Mouse (Mus musculus) cerebellum, adult 18-20 months (tissue): ENCODE measurements around the gene Stk19.

Experiments
- DNase-seq, 2 experiments: peaks; one replicate each; pipeline ENCODE4 v3.0.0; 2021

Gene Stk19

DNA sequence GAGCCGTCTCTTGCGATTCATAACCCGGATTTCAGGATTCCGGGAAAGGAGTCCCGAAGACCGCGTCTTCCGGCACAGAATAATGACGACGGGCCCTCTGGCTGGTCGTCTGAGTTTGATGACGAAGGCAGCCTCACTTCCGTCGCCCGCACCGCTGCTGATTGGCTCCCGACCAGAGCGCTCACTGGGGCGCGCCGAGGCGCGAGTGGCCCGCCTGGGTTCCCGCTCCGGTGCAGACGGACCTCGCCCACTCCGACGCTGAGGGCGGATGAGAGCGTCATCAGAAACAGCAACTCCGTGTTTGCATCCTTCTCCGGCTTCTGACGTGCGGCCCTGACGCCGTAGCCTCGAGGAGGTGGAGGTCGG lies at the start of gene Stk19, which contains the start of gene Dxo:
Gene Stk19 (minus strand): TSS at position 90 of the 366 bp plus-strand sequence.
Gene Dxo (plus strand): TSS at position 164 of the 366 bp plus-strand sequence.
- peak; percentile 95 to 96 for DNase-seq

DNA sequence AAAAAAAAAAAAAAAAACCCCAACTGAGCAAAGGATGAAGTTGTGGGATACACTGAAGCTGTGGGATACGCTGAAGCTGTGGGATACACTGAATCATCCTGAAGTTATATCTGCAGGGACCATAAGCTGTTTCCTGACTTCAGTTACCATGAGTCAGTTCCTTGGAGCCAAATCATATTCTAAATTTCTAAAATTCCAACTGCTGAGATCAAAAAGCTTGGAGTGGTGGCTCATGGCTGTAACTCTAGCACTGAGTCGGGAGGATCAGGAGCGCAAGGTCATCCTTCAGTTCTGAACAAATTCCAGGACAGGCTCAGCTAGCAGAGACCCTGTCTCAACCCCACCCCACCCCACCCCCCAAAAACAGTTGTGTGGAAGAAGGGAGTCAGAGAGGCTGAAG lies 48.9 kb upstream of the Stk19 start:
- DNase-seq: no peak

DNA sequence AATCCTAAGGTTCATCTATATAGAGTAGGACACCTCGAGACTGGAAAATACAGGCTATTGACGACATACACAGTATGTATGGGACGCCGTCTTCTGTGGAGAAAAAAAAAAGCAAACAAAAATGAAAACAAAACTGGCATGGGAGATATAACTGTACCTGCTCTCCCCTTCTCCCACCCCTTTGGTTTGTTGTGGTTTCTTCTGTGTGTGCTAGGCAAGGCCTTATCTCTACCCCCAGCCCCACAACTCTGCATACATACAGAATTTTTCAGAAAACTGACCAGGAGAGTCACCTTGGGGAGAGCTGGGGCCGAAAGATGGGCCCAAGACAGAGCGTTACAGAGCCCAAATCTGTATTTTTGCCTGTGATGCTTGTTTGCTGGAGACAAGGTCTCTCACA lies 48.0 kb upstream of the Stk19 start:
- no peak for DNase-seq

DNA sequence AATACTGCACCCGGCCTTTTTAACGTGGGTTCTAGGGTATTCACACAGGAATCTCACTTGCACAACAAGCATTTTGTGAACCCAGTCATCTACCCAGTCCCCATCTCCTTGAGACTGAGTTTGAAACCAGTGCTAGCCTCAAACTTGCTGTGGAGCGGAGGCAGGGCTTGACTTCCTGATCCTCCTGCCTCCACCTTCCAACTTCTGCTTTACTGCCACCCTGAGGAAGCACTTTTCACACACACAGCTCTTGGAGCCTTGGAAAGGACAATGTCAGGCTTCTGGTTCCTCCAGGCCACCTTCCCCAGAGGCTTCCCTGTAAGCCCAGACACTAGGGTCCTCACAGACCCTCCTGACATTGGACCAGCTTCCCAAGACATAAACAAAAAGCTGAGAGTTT lies 46.6 kb upstream of the Stk19 start:
- no peak for DNase-seq

DNA sequence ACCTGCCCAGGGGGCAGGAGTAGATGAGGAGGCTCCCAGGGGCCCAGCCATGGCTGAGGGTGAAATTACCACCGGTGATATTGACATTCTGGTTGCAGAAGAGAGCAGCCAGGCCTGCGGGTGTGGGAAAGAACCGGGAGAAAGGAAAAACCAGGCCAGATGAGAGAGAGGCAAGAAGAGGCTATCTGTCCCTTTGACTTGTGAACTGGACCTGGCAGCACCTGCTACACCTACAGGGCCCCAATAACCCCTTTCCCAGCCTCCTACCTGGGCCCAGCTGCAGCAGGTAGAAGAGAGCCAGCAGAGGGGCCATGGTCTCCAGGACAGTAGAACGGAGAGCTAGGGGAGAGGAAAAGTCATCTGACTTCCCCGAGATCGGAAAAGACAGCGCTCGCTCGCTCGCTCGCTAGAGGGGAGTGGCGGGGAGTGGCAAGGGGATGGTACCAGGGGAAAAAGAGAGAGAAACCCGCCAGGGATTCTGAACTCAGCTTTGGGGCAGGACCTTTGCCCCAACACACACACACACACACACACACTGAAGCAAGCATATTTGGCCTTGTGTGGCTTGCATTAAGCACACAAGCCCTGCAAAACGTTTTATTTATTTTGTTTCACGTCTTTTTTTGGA lies 45.1 kb upstream of the Stk19 start, which contains the start of gene Gm20547:
Gene Gm20547 (minus strand): TSS at position 360 of the 628 bp plus-strand sequence.
- no peak for DNase-seq

DNA sequence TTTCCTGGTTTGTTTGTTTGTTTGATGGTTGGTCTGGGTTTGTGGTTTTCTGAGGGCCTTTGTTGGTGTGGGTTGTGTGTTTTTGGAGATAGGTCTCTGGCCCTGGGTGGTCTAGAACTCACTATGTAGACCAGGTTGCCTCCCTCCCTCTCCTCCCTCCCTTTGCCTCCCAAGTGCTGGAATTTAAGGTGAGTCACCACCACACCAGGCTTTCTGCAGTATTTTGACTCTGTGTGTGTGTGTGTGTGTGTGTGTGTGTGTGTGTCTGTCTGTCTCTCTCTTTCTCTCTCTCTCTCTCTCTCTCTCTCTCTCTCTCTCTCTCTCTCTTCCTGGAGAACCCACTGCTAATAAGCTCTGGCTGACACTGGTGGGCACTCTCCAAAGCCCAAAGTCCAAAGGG lies 44.4 kb upstream of the Stk19 start:
- no peak for DNase-seq

DNA sequence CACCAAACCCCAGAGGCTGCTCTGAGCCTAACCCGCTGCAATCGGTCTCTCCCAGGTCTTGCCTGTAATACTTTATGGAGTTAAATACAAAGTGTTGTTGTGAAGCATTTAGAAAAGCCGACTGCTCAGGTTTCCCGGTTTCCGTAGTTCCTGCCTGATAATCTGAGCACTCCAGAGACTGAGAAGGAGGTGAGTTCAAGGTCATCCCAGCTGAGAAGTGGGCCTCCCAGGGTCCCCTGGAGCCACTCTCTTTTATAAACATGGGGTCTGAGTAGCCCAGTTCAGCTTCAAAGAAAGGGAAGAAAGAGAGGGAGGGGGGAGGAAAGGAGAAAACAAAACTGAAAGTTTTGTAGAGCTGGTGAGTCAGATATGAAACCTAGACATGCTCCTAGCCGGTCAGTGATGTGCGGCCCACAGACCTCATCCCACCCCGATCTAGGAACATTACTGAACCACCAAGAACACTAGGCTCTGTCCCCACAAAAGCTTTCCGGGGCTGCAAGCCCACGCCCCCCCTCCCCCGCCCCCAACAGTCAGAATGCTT lies 42.7 kb upstream of the Stk19 start, which contains the start of gene Zbtb12:
Gene Zbtb12 (plus strand): TSS at position 148 of the 544 bp plus-strand sequence.
- DNase-seq: no peak

DNA sequence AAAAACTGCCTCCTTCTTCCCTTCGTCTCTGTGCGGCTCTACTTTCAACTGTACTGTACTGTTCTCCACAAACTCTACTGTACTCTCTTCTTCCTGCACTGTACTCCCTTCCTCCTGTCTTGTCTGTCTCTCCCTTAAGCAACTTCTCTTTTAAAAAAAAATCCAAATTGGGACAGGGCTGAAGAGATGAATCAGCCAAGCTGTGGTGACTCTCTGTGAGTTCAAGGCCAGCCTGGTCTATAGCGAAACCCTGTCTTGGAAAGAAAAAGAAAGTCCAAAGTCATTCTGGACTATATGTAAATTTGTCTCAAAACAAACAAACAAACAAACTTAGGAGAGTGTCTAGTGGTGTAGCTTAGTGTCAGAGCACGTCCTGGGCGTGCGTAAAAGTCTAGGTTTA lies 37.6 kb upstream of the Stk19 start:
- no peak for DNase-seq

DNA sequence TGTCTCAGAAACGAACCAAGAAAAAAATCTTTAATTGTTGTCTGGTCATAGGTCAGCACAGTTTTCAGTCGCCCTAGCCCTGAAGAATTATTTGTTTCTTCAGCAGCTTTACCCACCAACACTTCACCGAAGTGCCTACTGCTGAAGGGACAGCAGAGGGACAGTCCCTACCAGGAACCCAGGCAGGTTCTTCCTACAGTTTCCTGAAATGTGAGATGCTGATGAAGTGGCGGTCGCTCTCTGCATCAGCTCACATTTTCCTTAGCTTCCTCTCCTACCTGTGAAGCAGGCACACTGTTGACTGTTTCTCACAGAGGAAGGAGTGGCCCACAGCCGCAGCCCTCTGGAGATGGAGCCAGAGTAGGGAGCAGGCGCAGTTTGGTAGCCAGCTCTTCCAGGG lies 29.2 kb upstream of the Stk19 start:
- DNase-seq: no peak

DNA sequence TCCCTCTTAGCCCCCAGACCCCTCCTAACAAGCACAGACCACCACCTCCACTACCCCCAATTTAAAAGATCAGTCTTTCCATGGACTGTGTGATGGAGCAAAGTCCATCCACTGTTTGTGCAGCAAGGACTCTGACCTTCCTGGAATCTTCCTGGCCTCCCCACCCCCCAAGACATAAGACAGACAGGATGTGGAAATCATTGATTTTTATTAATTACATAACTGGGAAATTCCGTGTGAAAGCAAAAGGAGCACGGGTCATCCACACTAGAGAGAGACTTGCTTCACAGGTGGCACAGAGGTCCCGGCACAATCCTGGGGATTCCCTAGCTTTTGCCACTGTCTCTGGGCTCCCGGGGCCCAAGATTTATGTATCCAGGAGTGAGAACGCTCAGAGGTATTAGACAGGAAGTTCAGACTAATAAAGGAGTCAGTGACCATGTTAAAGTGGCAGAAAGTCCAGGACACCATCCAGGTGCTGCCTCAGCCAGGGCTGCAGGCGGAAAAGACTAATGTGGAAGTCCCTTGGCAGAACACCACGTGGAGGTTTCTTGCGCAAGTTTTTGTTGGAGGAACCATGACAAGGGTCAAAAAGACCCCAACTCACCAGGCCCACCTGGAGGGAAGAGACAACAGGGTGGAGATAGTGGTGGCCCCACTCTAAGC lies 25.8 kb upstream of the Stk19 start, which contains the start of gene Cfb:
Gene Cfb (minus strand): TSS at position 103 of the 666 bp plus-strand sequence.
- no peak for DNase-seq

DNA sequence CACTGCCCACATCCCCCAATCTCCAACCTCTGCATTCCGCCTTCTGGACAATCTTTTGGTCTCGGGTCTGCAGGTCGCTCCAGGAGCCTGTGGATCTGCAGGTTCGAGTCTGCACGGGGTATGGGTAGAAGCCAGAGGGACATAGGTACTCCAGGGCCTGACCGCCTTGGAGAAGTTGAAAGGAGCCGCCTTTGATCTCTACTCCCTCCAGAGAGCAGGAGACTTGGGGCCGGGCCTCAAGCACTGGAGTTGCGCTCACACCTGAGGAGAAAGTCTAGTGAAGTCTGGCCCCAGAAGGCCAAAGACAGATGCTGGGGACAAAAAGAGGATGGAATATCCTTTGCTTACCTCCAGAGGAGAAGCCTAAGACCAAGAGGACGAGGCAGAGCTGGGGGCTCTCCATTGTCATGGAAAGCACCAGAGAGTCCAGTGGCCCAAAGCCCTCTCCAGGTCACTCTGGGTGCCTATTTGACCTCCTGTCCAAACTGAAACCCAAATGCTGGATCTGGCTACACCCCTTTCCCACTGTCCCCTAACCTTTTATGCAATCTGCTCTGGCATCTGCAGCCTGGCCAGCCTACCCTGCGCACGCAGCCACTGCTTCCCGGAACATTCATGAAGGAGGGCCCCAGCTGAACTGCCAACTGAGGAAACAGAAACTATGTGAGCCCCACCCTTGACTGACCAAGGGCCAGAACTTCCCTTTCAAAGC lies 25.1 kb upstream of the Stk19 start:
- no peak for DNase-seq

DNA sequence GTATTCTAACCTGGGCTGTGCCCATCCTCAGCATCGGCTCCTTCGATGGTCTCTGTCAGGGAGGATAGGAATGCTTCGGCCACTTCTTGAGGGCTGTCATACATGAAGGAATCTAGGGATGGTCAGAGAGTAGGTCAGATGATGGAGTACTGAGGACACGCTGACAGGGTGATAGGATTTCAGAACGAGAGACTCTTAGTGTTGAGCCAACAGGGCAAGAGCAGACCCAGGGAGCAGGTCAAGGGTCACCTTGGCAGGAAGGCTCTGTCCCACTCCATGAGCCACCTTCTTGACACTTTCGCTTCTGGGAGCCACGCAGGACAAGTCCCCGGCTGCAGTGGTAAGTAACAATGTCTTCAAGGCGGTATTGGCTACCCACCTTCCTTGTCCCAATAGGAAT lies 23.8 kb upstream of the Stk19 start:
- no peak for DNase-seq

DNA sequence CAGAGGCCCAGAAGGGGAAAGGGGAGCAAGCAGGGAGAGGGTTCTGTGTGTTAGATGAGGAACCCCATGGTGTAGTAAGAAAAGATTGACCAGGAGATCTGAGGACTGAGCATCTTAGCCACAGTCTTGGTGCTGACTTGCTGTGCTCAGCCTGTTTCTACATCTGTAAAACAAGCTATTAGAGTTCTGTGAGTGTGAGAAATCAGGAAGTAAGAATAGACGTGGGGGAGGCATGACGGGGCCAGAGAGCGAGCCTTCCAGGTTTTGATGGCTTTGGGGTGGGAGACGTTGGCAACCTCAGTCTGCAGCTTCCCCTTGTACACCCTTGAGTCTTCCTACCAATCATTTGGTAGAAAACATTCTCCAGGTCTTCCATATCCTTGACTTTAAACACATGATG lies 21.9 kb upstream of the Stk19 start:
- DNase-seq: no peak

DNA sequence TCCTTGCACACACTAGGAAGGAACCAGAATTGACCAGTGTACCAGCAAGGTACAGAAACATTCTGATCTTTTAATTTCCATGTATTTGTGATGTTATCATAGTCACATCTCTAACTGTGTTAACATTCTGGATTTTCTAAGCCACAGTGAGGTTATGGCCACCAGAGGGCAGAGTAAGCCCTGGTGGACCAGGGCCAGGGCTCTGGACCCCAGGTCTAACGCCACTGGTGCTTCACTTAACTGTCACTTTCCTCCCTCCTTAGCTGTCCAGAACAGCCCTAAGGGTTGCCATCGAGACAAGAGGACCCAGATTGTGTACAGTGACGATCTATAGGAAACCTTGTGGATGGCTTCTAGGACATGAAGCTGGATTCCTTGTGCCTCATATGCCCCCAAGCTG lies 19.1 kb upstream of the Stk19 start:
- peak in 1 of 2 experiments; percentile 44 for DNase-seq

DNA sequence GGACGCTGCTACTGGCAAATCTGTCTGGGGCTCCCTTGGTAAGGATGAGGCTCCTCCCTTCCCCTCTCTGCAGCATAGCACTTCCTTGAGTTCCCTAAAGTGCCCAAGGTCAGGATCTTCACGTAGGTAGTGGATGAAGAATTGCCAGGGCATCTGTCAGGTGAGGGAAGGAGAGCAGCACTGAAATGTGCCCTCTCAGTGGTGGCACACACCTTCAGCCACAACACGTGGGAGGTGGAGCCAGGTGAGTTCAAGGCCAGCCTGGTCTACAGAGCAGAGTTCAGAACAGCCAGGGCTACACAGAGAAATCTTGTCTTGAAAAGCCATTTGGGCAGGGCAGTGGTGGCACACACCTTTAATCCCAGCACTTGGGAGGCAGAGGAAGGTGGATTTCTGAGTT lies 18.0 kb upstream of the Stk19 start:
- no peak for DNase-seq

DNA sequence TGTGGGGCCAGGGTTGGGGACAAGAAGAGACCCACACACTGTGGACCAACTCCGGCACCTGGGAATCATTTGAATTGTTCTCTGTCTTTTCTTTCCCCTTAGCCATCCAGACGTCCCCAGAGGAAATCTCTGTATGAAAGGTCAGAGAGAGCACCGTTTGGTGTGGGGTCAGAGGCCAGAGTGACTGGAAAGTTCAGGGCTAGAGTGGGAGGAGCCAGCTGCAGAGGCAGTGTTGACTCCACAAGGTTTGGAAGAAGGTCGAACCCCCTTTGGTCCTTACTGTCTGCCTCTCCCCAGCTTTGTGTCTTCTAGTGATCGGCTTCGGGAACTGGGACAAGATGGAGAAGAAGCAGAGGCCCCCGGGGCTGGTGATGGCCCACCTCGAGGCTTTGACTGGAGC lies 16.8 kb upstream of the Stk19 start:
- no peak for DNase-seq

DNA sequence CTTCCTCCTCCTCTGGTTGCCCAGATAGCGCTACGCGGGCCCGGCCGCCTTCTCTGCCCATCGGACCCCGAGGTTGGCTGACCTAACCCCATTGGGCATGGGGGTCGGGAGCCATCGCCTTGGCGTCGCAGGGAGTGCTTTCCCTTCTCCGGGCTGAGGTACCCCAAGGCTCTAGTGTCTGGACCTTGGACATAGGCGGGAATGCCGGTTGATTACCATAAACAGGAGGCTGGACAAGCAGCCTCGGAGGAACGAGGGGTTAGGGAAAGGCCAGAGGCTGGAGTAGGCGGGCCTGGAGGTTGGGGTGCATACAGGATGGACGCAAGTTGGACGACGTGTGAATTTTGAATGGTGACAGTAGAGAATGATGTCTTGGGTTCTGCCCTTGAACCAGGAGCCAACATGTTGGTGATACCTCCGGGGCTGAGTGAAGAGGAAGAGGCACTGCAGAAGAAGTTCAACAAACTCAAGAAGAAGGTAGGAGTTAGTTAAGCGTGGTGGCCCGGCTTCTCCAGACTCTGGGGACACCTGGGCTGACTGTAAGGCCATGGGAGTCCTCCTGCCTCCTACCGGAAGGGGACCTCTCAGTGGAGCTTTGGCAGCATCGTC lies 13.9 kb upstream of the Stk19 start:
- no peak for DNase-seq

DNA sequence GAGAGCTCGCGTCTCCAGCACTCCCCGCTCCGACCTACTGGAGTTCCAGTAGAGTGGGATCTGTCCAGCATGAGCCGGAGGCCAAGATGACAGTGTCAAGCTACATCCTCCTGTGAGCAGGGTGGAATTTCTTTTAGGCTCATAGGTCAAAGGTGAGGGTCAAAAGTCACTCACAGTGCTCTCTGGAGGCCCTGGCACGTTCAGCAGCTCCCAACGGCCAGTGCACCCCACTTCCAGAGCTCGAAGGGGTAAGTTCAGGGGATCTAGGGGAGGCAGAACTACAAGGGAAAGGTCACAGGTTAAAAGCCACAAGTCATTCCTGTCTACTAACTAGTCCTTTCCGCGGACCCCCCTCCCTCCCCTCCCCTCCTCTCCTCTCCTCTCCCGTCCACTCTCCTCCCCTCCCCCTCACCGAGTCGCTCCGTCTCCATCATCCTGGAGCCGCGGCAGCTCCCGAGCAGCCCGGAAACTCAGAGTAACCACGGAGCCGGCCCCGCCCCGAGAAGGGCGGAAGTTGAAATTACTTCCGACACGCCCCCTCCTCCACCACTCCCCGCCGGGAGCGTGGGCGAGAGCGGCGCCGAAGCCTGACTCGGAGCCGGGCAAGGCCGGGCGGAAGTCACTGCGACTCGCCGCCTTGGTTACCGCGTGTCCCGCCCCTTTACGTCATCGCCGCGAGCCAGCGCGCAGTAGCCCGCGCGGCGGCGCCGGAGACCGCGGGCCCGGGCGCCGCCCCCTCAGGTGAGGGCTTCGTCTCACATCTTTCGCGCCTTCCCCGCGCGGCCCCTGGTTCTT lies 13.2 kb upstream of the Stk19 start, which contains the start of the genes Skiv2l and Nelfe:
Gene Skiv2l (minus strand): TSS at position 489 of the 795 bp plus-strand sequence.
Gene Nelfe (plus strand): TSS at position 670 of the 795 bp plus-strand sequence.
- DNase-seq: peak; percentile 98

DNA sequence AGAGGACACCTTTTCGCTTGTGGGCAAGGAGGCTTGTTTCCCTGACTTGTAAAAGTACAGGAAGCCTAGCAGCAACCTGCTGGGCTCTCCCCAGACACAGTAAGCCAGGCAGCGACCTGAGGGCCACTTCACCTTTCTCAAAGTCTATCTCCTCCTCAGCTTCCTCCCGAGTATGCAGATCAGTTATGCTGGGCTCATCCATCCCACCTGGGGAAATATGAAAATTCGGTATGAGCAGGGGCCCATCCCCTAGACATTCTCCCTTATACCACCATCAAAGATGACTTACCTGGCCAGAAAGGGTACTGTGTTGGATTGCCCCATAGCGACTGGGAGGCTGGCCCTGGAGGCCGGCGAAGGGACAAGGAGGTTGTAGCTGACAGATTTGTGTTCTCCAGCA lies 10.9 kb upstream of the Stk19 start:
- no peak for DNase-seq

DNA sequence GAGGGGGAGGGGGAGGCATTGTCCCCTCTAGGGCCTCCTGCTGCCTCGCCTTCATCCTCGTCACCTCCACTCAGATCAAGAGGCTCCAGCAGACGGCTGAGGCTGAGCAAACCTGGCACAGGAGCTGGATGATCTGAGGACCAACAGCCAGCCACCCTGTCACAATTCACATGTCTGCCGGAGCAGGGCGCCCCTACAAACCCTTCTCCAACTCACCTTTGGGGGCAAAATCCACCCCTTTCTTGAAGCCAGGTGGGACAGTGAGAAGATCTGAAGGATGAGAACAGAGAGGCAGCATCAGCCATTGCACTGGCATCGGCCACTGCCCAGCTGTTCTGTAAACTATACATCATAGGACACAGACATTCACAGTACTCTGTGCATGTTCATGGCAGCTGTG lies 10.4 kb upstream of the Stk19 start:
- DNase-seq: no peak

DNA sequence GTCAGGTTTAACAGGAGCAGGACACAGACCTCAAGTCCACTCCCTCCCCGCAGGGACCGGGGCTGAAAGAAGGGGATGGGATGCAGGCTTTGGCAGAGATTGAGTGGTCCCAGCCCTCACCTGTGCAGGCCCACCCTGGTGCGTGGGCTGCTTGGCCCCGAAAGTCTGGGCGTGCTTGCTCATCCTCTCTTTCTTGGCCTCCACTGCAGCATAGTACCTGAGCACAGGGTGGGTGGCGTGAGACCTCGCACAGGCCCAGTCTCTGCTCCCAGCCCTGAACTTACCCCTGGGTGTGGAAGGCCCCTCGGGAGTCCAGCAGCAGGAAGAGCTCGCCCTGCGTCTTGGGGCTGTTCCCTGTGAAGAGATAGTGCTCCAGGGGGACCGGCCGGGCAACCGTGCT lies 8.1 kb upstream of the Stk19 start:
- DNase-seq: no peak

DNA sequence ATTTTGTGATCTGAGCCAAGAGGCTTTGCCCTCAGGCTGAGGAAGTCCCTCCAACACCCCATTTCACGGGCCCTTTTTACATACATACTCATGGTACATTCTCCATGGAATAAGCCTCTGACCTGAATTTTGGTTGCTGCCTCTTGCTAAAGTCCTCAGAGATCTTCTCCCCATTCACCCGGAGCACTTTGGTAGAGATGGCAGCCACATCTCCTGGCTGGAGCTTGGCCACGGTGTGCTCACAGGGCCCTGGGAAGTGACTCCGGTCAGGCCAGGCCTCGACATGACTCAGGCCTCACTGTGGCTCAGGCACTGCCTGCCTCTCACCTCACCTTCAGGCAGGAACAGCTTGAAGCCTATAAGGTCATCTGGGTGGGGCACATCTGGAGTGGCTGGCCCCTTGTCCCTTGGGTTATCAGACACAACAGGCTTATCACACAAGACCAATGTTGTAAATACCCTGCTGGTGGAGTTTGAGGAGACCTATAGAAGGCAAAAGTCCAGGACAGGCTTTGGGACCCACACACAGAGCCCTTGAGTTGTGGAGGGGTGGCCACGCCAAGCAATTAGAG lies 4.1 kb upstream of the Stk19 start:
- DNase-seq: no peak
